Mouse (Mus musculus): ENCODE data around the gene Cbarp.

DNA sequence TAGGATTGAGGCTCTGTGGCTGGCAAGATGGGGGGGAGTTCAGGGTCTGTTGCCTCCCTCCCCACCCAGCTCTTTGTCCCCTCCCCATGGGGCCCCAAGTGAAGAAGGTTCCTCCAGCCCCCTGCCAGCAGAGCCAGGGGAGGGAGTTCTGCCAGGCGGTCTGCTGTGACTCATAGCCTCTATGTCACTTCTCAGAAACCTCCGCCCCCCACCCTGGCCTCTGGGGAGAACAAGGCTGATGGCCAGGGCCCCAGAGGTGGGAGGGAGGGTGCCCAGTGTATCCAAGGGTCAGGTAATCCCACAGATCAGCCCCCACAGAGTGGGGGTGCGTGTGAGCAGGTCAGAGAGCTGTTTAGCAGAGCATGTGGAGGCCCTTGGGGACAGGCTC, 12.2 kb upstream of the Cbarp start:
- TF ChIP-seq CTCF (IDR thresholded peaks at IDR 0.05) (no peak), EP300 (IDR thresholded peaks at IDR 0.05) (no peak)

Data from lung, postnatal 0 days (tissue).